Comparison of ENCODE assay signal across 11 mouse cellular contexts in genomic region chr2:10250441-10250840, GRCm38 (mm10).
DNase-seq lines count a peak whose midpoint lies in the region; ATAC-seq and TF ChIP-seq lines count a peak whose summit lies in the region.
"Had no signal": no experiment of that assay in that cellular context is flagged by ENCODE, and none has a peak within 500 bp of the region (broad histone marks: within the 10 kb centered on the region; RNA-seq: fewer than 3 reads in every experiment).

No protein-coding gene starts in this region.

- no peak overlapping the region for H3K4me3 ChIP-seq in heart, embryonic 10.5 days
- H3K4me3 ChIP-seq in forebrain, postnatal 0 days (ENCODE audit: low read depth, low read length) = no peak overlapping the region
- no peak overlapping the region for H3K4me3 ChIP-seq in hindbrain, postnatal 0 days (ENCODE audit: low read length)
- H3K4me3 ChIP-seq: forebrain, embryonic 15.5 days had no signal

- H3K9ac ChIP-seq in forebrain, postnatal 0 days = no peak overlapping the region
- no peak overlapping the region for H3K9ac ChIP-seq in hindbrain, postnatal 0 days (replicated peaks; ENCODE audit: low read length)
- H3K9ac ChIP-seq: forebrain, embryonic 15.5 days had no signal

- WGBS in heart, embryonic 10.5 days = 57% methylated on average over 9 of the region's 9 CpGs
- WGBS in forebrain, postnatal 0 days = 78% methylated on average over 9 of the region's 9 CpGs
- 67% methylated on average over 9 of the region's 9 CpGs for WGBS in hindbrain, postnatal 0 days

- H3K9me3 ChIP-seq in heart, embryonic 10.5 days = no peaks in the 10 kb centered on the region
- H3K9me3 ChIP-seq in forebrain, postnatal 0 days (ENCODE audit: low read length) = no peaks in the 10 kb centered on the region
- H3K9me3 ChIP-seq in hindbrain, postnatal 0 days (ENCODE audit: low read length) = no peaks in the 10 kb centered on the region
- H3K9me3 ChIP-seq: forebrain, embryonic 15.5 days; G1E had no signal

- TF ChIP-seq CTCF in forebrain, postnatal 0 days (IDR thresholded peaks at IDR 0.05; ENCODE audit: low read depth) = no peak
- no peak for TF ChIP-seq CTCF in hindbrain, postnatal 0 days (IDR thresholded peaks at IDR 0.05; ENCODE audit: low read depth)

- H3K27ac ChIP-seq in heart, embryonic 10.5 days = no peak overlapping the region
- H3K27ac ChIP-seq in forebrain, postnatal 0 days (ENCODE audit: low read depth, low read length) = no peak overlapping the region
- no peak overlapping the region for H3K27ac ChIP-seq in hindbrain, postnatal 0 days
- H3K27ac ChIP-seq: forebrain, embryonic 15.5 days had no signal

- H3K36me3 ChIP-seq in heart, embryonic 10.5 days = no peaks in the 10 kb centered on the region
- H3K36me3 ChIP-seq in forebrain, postnatal 0 days (ENCODE audit: insufficient read depth) = no peaks in the 10 kb centered on the region
- H3K36me3 ChIP-seq in hindbrain, postnatal 0 days (ENCODE audit: insufficient read depth, low read length) = no peaks in the 10 kb centered on the region
- H3K36me3 ChIP-seq: forebrain, embryonic 15.5 days; G1E had no signal

- no peak overlapping the region for H3K4me2 ChIP-seq in forebrain, postnatal 0 days (ENCODE audit: low read depth)
- H3K4me2 ChIP-seq in hindbrain, postnatal 0 days (ENCODE audit: low read depth, low read length) = no peak overlapping the region
- H3K4me2 ChIP-seq: forebrain, embryonic 15.5 days had no signal

- no peak for ATAC-seq in forebrain, postnatal 0 days
- no peak for ATAC-seq in hindbrain, postnatal 0 days
- ATAC-seq: forebrain, embryonic 15.5 days; inflammation-experienced regulatory T-cells, adult 6 months had no signal

- DNase-seq in heart, adult 11 months = peak; percentile 97
- DNase-seq in heart, embryonic 10.5 days (ENCODE audit: low spot score) = no peak
- DNase-seq in 3134 (ENCODE audit: extremely low read depth, insufficient read length, low spot score) = peak; percentile 48
- peak; percentile 41 for DNase-seq in adrenal gland, postnatal 25 days
- peak; percentile 80 for DNase-seq in gastrocnemius, postnatal 25 days
- DNase-seq in thymus, postnatal 36 days = no peak
- DNase-seq in forebrain, postnatal 0 days = no peak
- DNase-seq in hindbrain, postnatal 0 days (ENCODE audit: low spot score) = no peak

- H3K4me1 ChIP-seq in heart, embryonic 10.5 days = 0 out of 2 replicates have a peak, but pooled peaks cover 4% of the 10 kb centered on the region
- no peaks in the 10 kb centered on the region for H3K4me1 ChIP-seq in forebrain, postnatal 0 days (ENCODE audit: insufficient read depth)
- no peaks in the 10 kb centered on the region for H3K4me1 ChIP-seq in hindbrain, postnatal 0 days (ENCODE audit: insufficient read depth, low read length)
- H3K4me1 ChIP-seq: forebrain, embryonic 15.5 days had no signal

- no peaks in the 10 kb centered on the region for H3K27me3 ChIP-seq in heart, embryonic 10.5 days (ENCODE audit: insufficient read depth, poor library complexity, severe bottlenecking)
- H3K27me3 ChIP-seq in forebrain, postnatal 0 days (ENCODE audit: insufficient read depth, low read length) = no peaks in the 10 kb centered on the region
- no peaks in the 10 kb centered on the region for H3K27me3 ChIP-seq in hindbrain, postnatal 0 days (ENCODE audit: insufficient read depth, low read length)
- H3K27me3 ChIP-seq: forebrain, embryonic 15.5 days had no signal

Comparison
In these comparisons a context has a peak if more than half of its experiments do, and no peak if none do; other contexts are left out.
1. DNase-seq: peak in heart, adult 11 months (single experiment), 3134 (single experiment), adrenal gland, postnatal 25 days (single experiment) and gastrocnemius, postnatal 25 days (single experiment); none in heart, embryonic 10.5 days (single experiment), thymus, postnatal 36 days (0 of 2), forebrain, postnatal 0 days (single experiment) and hindbrain, postnatal 0 days (single experiment).